Mouse (Mus musculus): Measurements from ENCODE around the gene Dclk3.

Dclk3 gene

DNA sequence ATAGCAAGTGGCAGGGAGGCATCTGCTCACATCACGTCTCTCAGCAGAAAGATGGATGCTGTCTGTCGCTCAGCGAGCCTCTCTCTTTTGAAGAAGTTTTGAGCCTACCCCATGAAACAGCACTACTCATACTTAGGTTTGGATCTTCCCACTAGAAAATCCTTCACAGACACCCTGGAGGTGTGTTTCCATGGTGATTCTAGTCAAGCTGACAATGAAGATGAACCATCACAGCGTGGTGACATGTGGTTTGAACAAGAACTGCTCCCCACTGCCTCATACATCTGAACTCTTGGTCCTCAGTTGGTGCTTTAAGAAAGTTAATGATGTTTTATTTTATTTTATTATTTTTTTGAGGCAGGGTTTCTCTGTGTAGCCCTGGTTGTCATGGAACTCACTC lies 12.9 kb upstream of the Dclk3 start:
- H3K27me3 ChIP-seq (ENCODE audit: insufficient read depth, low read length) = 0 out of 2 replicates have a peak, but pooled peaks cover 12% of the 10 kb centered on the region
- no peaks in the 10 kb centered on the region for H3K36me3 ChIP-seq (ENCODE audit: insufficient read depth, low read length)
- H3K9me3 ChIP-seq (ENCODE audit: low read length) = no peaks in the 10 kb centered on the region
- no peak for TF ChIP-seq CTCF (conservative IDR thresholded peaks at IDR 0.05; ENCODE audit: low read length)
- TF ChIP-seq POU5F1 (IDR thresholded peaks at IDR 0.05; ENCODE audit: borderline replicate concordance, low read length) = no peak
- TF ChIP-seq NANOG (IDR thresholded peaks at IDR 0.05; ENCODE audit: borderline replicate concordance, low read length) = no peak
- no peak overlapping the region for H3K4me3 ChIP-seq (replicated peaks; ENCODE audit: low read length)
- H3K4me1 ChIP-seq (replicated peaks; ENCODE audit: low read depth, low read length) = no peaks in the 10 kb centered on the region

GRCm38 (mm10) chr9:111427891-111428555 lies 10.9 kb upstream of the Dclk3 start:
- no peak overlapping the region for H3K4me3 ChIP-seq (replicated peaks; ENCODE audit: low read length)
- H3K36me3 ChIP-seq (ENCODE audit: insufficient read depth, low read length) = no peaks in the 10 kb centered on the region
- TF ChIP-seq CTCF (conservative IDR thresholded peaks at IDR 0.05; ENCODE audit: low read length) (peak; percentile 45), NANOG (IDR thresholded peaks at IDR 0.05; ENCODE audit: borderline replicate concordance, low read length) (no peak)
- H3K9me3 ChIP-seq (ENCODE audit: low read length) = no peaks in the 10 kb centered on the region
- H3K4me1 ChIP-seq (replicated peaks; ENCODE audit: low read depth, low read length) = no peaks in the 10 kb centered on the region
- H3K27me3 ChIP-seq (ENCODE audit: insufficient read depth, low read length) = 0 out of 2 replicates have a peak, but pooled peaks cover 2% of the 10 kb centered on the region

DNA sequence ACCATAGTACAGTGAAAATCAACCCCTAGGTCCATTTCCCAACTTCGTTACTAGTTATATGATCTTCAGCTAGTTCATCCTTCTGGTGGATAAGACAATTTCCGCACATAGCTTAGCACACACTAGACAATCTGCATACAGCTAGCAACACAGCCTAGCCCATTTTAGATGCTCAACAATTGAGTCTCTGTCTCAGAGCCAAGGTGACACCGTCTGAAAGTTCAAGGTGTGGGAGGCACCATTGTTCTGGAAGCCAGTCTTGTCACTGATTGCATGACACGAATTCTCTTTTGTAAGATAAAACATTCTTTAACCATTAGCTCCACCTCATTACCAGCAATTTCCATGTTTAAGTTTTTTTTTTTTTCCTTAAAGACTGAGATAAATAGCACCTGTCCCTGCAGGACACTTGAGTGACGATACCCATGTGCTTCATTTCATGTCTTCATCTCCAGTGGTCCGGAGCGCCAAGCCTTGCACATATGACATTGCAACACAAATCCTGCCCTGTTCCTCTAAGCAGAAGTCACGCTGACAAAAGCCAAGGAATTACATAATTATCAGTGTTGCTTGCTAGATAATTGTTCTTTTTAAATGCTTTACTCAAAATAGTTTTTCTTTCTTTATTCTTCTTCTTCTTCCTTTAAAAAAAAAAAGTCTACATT lies 10.1 kb upstream of the Dclk3 start:
- Histone ChIP-seq H3K27me3 (ENCODE audit: insufficient read depth, low read length) (no peaks in the 10 kb centered on the region), H3K36me3 (ENCODE audit: insufficient read depth, low read length) (no peaks in the 10 kb centered on the region), H3K9me3 (ENCODE audit: low read length) (no peaks in the 10 kb centered on the region), H3K4me1 (replicated peaks; ENCODE audit: low read depth, low read length) (no peaks in the 10 kb centered on the region), H3K4me3 (replicated peaks; ENCODE audit: low read length) (no peak overlapping the region)
- TF ChIP-seq CTCF (conservative IDR thresholded peaks at IDR 0.05; ENCODE audit: low read length) (no peak), NANOG (IDR thresholded peaks at IDR 0.05; ENCODE audit: borderline replicate concordance, low read length) (no peak), POU5F1 (IDR thresholded peaks at IDR 0.05; ENCODE audit: borderline replicate concordance, low read length) (no peak)

GRCm38 (mm10) chr9:111429363-111429750 lies 9.5 kb upstream of the Dclk3 start:
- Histone ChIP-seq H3K36me3 (ENCODE audit: insufficient read depth, low read length) (no peaks in the 10 kb centered on the region), H3K9me3 (ENCODE audit: low read length) (no peaks in the 10 kb centered on the region), H3K4me1 (replicated peaks; ENCODE audit: low read depth, low read length) (no peaks in the 10 kb centered on the region), H3K27me3 (ENCODE audit: insufficient read depth, low read length) (peaks cover under 1% of the 10 kb centered on the region; the same call in 1 of the 2 replicates), H3K4me3 (replicated peaks; ENCODE audit: low read length) (no peak overlapping the region)
- TF ChIP-seq POU5F1 (IDR thresholded peaks at IDR 0.05; ENCODE audit: borderline replicate concordance, low read length) = no peak
- no peak for TF ChIP-seq CTCF (conservative IDR thresholded peaks at IDR 0.05; ENCODE audit: low read length)
- TF ChIP-seq NANOG (IDR thresholded peaks at IDR 0.05; ENCODE audit: borderline replicate concordance, low read length) = no peak

GRCm38 (mm10) chr9:111435429-111435828 lies 3.5 kb upstream of the Dclk3 start:
- no peak for TF ChIP-seq NANOG (IDR thresholded peaks at IDR 0.05; ENCODE audit: borderline replicate concordance, low read length)
- TF ChIP-seq CTCF (conservative IDR thresholded peaks at IDR 0.05; ENCODE audit: low read length) = no peak
- no peak for TF ChIP-seq POU5F1 (IDR thresholded peaks at IDR 0.05; ENCODE audit: borderline replicate concordance, low read length)
- H3K36me3 ChIP-seq (ENCODE audit: insufficient read depth, low read length) = no peaks in the 10 kb centered on the region

DNA sequence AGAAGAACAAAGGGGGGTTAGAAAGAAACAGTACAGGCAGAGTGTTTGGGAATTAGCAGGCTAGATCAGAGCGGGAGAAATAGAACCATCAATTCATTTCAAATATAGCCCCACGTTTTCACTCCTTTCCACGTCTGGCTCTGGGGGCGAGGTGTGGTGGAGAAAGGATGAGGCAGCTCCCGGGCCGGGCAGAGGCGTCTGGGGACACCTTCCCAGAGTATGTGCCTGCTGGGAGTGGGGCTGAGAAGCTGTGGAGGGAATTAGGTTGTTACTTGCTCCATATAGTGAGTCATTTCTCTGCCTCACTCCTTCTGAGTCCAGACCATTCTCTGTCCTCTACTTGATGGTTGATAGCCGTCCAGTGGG lies 938 bp downstream of the Dclk3 start:
- peaks cover 3% of the 10 kb centered on the region for H3K4me1 ChIP-seq (replicated peaks; ENCODE audit: low read depth, low read length)
- TF ChIP-seq NANOG (IDR thresholded peaks at IDR 0.05; ENCODE audit: borderline replicate concordance, low read length) (no peak), POU5F1 (IDR thresholded peaks at IDR 0.05; ENCODE audit: borderline replicate concordance, low read length) (no peak), CTCF (conservative IDR thresholded peaks at IDR 0.05; ENCODE audit: low read length) (no peak)
- H3K4me3 ChIP-seq (replicated peaks; ENCODE audit: low read length) = peak overlapping the region; percentile 72; the same call in 1 of the 2 replicates
- H3K9me3 ChIP-seq (ENCODE audit: low read length) = no peaks in the 10 kb centered on the region
- no peaks in the 10 kb centered on the region for H3K36me3 ChIP-seq (ENCODE audit: insufficient read depth, low read length)
- H3K27me3 ChIP-seq (ENCODE audit: insufficient read depth, low read length) = peaks cover 46% of the 10 kb centered on the region

More at GRCm38 (mm10) chr9:111435429-111435828, 3.5 kb upstream of the Dclk3 start:
- peaks cover 3% of the 10 kb centered on the region for H3K4me1 ChIP-seq (replicated peaks; ENCODE audit: low read depth, low read length)
- H3K27me3 ChIP-seq (ENCODE audit: insufficient read depth, low read length) = peaks cover 33% of the 10 kb centered on the region
- no peak overlapping the region for H3K4me3 ChIP-seq (replicated peaks; ENCODE audit: low read length)
- H3K9me3 ChIP-seq (ENCODE audit: low read length) = no peaks in the 10 kb centered on the region

- peaks cover 3% of the 10 kb centered on the region for H3K4me1 ChIP-seq (replicated peaks; ENCODE audit: low read depth, low read length)
- H3K36me3 ChIP-seq (ENCODE audit: insufficient read depth, low read length) = no peaks in the 10 kb centered on the region
- H3K27me3 ChIP-seq (ENCODE audit: insufficient read depth, low read length) = peaks cover 46% of the 10 kb centered on the region
- H3K9me3 ChIP-seq (ENCODE audit: low read length) = no peaks in the 10 kb centered on the region
- no peak overlapping the region for H3K4me3 ChIP-seq (replicated peaks; ENCODE audit: low read length)
- TF ChIP-seq NANOG (IDR thresholded peaks at IDR 0.05; ENCODE audit: borderline replicate concordance, low read length) (no peak), POU5F1 (IDR thresholded peaks at IDR 0.05; ENCODE audit: borderline replicate concordance, low read length) (no peak), CTCF (conservative IDR thresholded peaks at IDR 0.05; ENCODE audit: low read length) (no peak)
These were observed 1.6 kb downstream of the Dclk3 start for GRCm38 (mm10) chr9:111440446-111440845.

GRCm38 (mm10) chr9:111441151-111441550 lies 2.3 kb downstream of the Dclk3 start:
- H3K9me3 ChIP-seq (ENCODE audit: low read length) = no peaks in the 10 kb centered on the region
- no peak overlapping the region for H3K4me3 ChIP-seq (replicated peaks; ENCODE audit: low read length)
- H3K36me3 ChIP-seq (ENCODE audit: insufficient read depth, low read length) = no peaks in the 10 kb centered on the region
- peaks cover 3% of the 10 kb centered on the region for H3K4me1 ChIP-seq (replicated peaks; ENCODE audit: low read depth, low read length)
- TF ChIP-seq POU5F1 (IDR thresholded peaks at IDR 0.05; ENCODE audit: borderline replicate concordance, low read length) = no peak
- no peak for TF ChIP-seq NANOG (IDR thresholded peaks at IDR 0.05; ENCODE audit: borderline replicate concordance, low read length)
- no peak for TF ChIP-seq CTCF (conservative IDR thresholded peaks at IDR 0.05; ENCODE audit: low read length)
- peaks cover 46% of the 10 kb centered on the region for H3K27me3 ChIP-seq (ENCODE audit: insufficient read depth, low read length)

All from E14TG2a.4 (cell line).